Mouse (Mus musculus) liver, postnatal 0 days (tissue): ENCODE data around the gene Gfm2. TPM values are rescaled to one million over a fixed set of nuclear protein-coding genes. Genes with fewer than 3 reads are reported as not detected.

Experiments used
- ATAC-seq: fragments of 200-750 bp; cut with Nextera tagmentation; 2 replicates; pipeline ENCODE4 v1.8.0; 2017; ENCODE audit warnings: mild to moderate bottlenecking, moderate library complexity
- DNase-seq: peaks from one replicate; pipeline ENCODE4 v3.0.0-alpha.2; 2016
- H3K27ac ChIP-seq: fragments of 300-500 bp; sonication (generic); 2 replicates; pipeline ENCODE4 v1.5.1; 2014; ENCODE audit warnings: antibody characterized with exemption, moderate library complexity, mild to moderate bottlenecking, low read depth
- H3K27me3 ChIP-seq: fragments of 300-500 bp; sonication (generic); 2 replicates; pipeline ENCODE4 v1.6.1; 2014; ENCODE audit warnings: low read length, control low read depth, mixed read lengths; ENCODE audit not compliant: insufficient read depth
- H3K36me3 ChIP-seq: fragments of 300-500 bp; sonication (generic); replicated peaks from 2 replicates; pipeline ENCODE4 v1.6.1; 2014; ENCODE audit warnings: mild to moderate bottlenecking, control low read depth, low read length, moderate library complexity, mixed read lengths; ENCODE audit not compliant: insufficient read depth
- H3K4me1 ChIP-seq: fragments of 300-500 bp; sonication (generic); 2 replicates; pipeline ENCODE4 v1.6.1; 2014; ENCODE audit warnings: antibody characterized with exemption, mild to moderate bottlenecking, control low read depth; ENCODE audit not compliant: insufficient read depth
- H3K4me2 ChIP-seq: fragments of 300-500 bp; sonication (generic); 2 replicates; pipeline ENCODE4 v1.6.1; 2014; ENCODE audit warnings: low read depth, mild to moderate bottlenecking, low read length, moderate library complexity, mixed read lengths
- H3K4me3 ChIP-seq: fragments of 300-500 bp; sonication (generic); 2 replicates; pipeline ENCODE4 v1.5.1; 2014; ENCODE audit warnings: low read depth, low read length
- H3K9ac ChIP-seq: fragments of 300-500 bp; sonication (generic); replicated peaks from 2 replicates; pipeline ENCODE4 v1.6.1; 2014; ENCODE audit warnings: mild to moderate bottlenecking, moderate library complexity
- H3K9me3 ChIP-seq: fragments of 300-500 bp; sonication (generic); 2 replicates; pipeline ENCODE4 v1.6.1; 2016; ENCODE audit warnings: mild to moderate bottlenecking, control low read depth, low read length, mixed read lengths
- CTCF ChIP-seq: sonication (generic); IDR thresholded peaks from 2 replicates; pipeline ENCODE4 v1.5.1; 2016; ENCODE audit warnings: antibody characterized with exemption, low read depth
- EP300 ChIP-seq: IDR thresholded peaks from 2 replicates; pipeline ENCODE4 v1.6.1; 2016; ENCODE audit warnings: antibody characterized with exemption, low read depth, mild to moderate bottlenecking
- WGBS: fragments of 180-500 bp; shearing (Covaris S2); extraction: QIAGEN DNeasy Blood & Tissue Kit; methylation state at CpG from one replicate; pipeline ENCODE4 v1.1.7; 2014; ENCODE audit not compliant: insufficient replicate concordance; 5-methylcytosine and 5-hydroxymethylcytosine counted together
- polyA plus RNA-seq: library from polyadenylated mRNA; unstranded; fragments of >200 nt; fragmentation: Nextera tagmentation; extraction: Ambion mirVana; gene quantifications from 2 replicates; pipeline ENCODE4 v1.2.1, GENCODE M21; 2015

Gfm2 gene
- polyA plus RNA-seq, 1 experiment from 2014 or later: 11.0 TPM

- 67% methylated on average over 3 of the region's 3 CpGs for WGBS
Measured at GRCm38 (mm10) chr13:97230101-97230500, 92.4 kb downstream of the Gfm2 start.

More at GRCm38 (mm10) chr13:97230101-97230500, 92.4 kb downstream of the Gfm2 start:
- Histone ChIP-seq H3K4me2 (no peak overlapping the region), H3K4me1 (peaks cover 2% of the 10 kb centered on the region; the same call in 1 of the 2 replicates), H3K9ac (no peak overlapping the region), H3K36me3 (no peaks in the 10 kb centered on the region), H3K9me3 (no peaks in the 10 kb centered on the region), H3K27me3 (no peaks in the 10 kb centered on the region), H3K4me3 (no peak overlapping the region), H3K27ac (no peak overlapping the region)
- DNase-seq (no peak), ATAC-seq (no peak)
- TF ChIP-seq EP300 (no peak), CTCF (no peak)

Other genes with a start within 250 kb of the Gfm2 start
- gene Gcnt4, start 213.2 kb upstream of the Gfm2 start, polyA plus RNA-seq: 0.45 and 0.72 TPM in 2 replicates
- gene 1700029F12Rik, start 103.6 kb upstream of the Gfm2 start, polyA plus RNA-seq: not detected in 2 replicates
- gene Fam169a, start 70.7 kb upstream of the Gfm2 start, polyA plus RNA-seq: 0.27 and 0.37 TPM in 2 replicates
- 0.70 and 0.92 TPM in 2 replicates for gene Gm6169, start 38.7 kb upstream of the Gfm2 start, polyA plus RNA-seq
- gene Nsa2, start within 50 bp of the Gfm2 start, polyA plus RNA-seq: 30.4 and 30.5 TPM in 2 replicates
- 21.2 and 22.0 TPM in 2 replicates for gene Hexb, start 60.4 kb downstream of the Gfm2 start, polyA plus RNA-seq
- 1.7 and 2.6 TPM in 2 replicates for gene Enc1, start 103.2 kb downstream of the Gfm2 start, polyA plus RNA-seq